Mouse (Mus musculus): Measurements from ENCODE around the gene Zbtb7b.
A peak's percentile ranks its signal among the peaks of the same experiment; 100 is the strongest.

The Zbtb7b gene

GRCm38 (mm10) chr3:89421002-89421774 lies 26.6 kb upstream of the Zbtb7b start:
- H3K4me1 ChIP-seq (replicated peaks; ENCODE audit: low read depth, low read length), result peaks cover 71% of the 10 kb centered on the region
- no peaks in the 10 kb centered on the region for H3K27me3 ChIP-seq (ENCODE audit: insufficient read depth, low read length)
- no peak for TF ChIP-seq NANOG (IDR thresholded peaks at IDR 0.05; ENCODE audit: borderline replicate concordance, low read length)
- TF ChIP-seq POU5F1 (IDR thresholded peaks at IDR 0.05; ENCODE audit: borderline replicate concordance, low read length), result no peak
- no peak for TF ChIP-seq CTCF (conservative IDR thresholded peaks at IDR 0.05; ENCODE audit: low read length)
- peaks cover 44% of the 10 kb centered on the region for H3K36me3 ChIP-seq (ENCODE audit: insufficient read depth, low read length)
- H3K9me3 ChIP-seq (ENCODE audit: low read length), result no peaks in the 10 kb centered on the region
- peak overlapping the region; percentile 83 for H3K4me3 ChIP-seq (replicated peaks; ENCODE audit: low read length)

GRCm38 (mm10) chr3:89420421-89420820 lies 25.8 kb upstream of the Zbtb7b start:
- Histone ChIP-seq H3K4me3 (replicated peaks; ENCODE audit: low read length) (peak overlapping the region; percentile 83), H3K4me1 (replicated peaks; ENCODE audit: low read depth, low read length) (peaks cover 71% of the 10 kb centered on the region)

GRCm38 (mm10) chr3:89419981-89420380 lies 25.4 kb upstream of the Zbtb7b start:
- H3K4me1 ChIP-seq (replicated peaks; ENCODE audit: low read depth, low read length), result peaks cover 66% of the 10 kb centered on the region
- no peak for TF ChIP-seq NANOG (IDR thresholded peaks at IDR 0.05; ENCODE audit: borderline replicate concordance, low read length)
- TF ChIP-seq CTCF (conservative IDR thresholded peaks at IDR 0.05; ENCODE audit: low read length), result no peak
- H3K27me3 ChIP-seq (ENCODE audit: insufficient read depth, low read length), result no peaks in the 10 kb centered on the region
- H3K4me3 ChIP-seq (replicated peaks; ENCODE audit: low read length), result peak overlapping the region; percentile 83
- H3K36me3 ChIP-seq (ENCODE audit: insufficient read depth, low read length), result peaks cover 44% of the 10 kb centered on the region
- H3K9me3 ChIP-seq (ENCODE audit: low read length), result no peaks in the 10 kb centered on the region

More at GRCm38 (mm10) chr3:89420421-89420820, 25.8 kb upstream of the Zbtb7b start:
- Histone ChIP-seq H3K36me3 (ENCODE audit: insufficient read depth, low read length) (peaks cover 44% of the 10 kb centered on the region), H3K27me3 (ENCODE audit: insufficient read depth, low read length) (no peaks in the 10 kb centered on the region), H3K9me3 (ENCODE audit: low read length) (no peaks in the 10 kb centered on the region)
- no peak for TF ChIP-seq CTCF (conservative IDR thresholded peaks at IDR 0.05; ENCODE audit: low read length)
- TF ChIP-seq POU5F1 (IDR thresholded peaks at IDR 0.05; ENCODE audit: borderline replicate concordance, low read length), result no peak
- TF ChIP-seq NANOG (IDR thresholded peaks at IDR 0.05; ENCODE audit: borderline replicate concordance, low read length), result no peak

- TF ChIP-seq CTCF (conservative IDR thresholded peaks at IDR 0.05; ENCODE audit: low read length) (no peak), POU5F1 (IDR thresholded peaks at IDR 0.05; ENCODE audit: borderline replicate concordance, low read length) (no peak), NANOG (IDR thresholded peaks at IDR 0.05; ENCODE audit: borderline replicate concordance, low read length) (no peak)
- Histone ChIP-seq H3K9me3 (ENCODE audit: low read length) (no peaks in the 10 kb centered on the region), H3K4me1 (replicated peaks; ENCODE audit: low read depth, low read length) (peaks cover 62% of the 10 kb centered on the region), H3K4me3 (replicated peaks; ENCODE audit: low read length) (peak overlapping the region; percentile 83), H3K36me3 (ENCODE audit: insufficient read depth, low read length) (peaks cover 44% of the 10 kb centered on the region), H3K27me3 (ENCODE audit: insufficient read depth, low read length) (no peaks in the 10 kb centered on the region)
Observed at GRCm38 (mm10) chr3:89419571-89419970, 25.0 kb upstream of the Zbtb7b start.

GRCm38 (mm10) chr3:89418861-89419250 lies 24.3 kb upstream of the Zbtb7b start:
- H3K9me3 ChIP-seq (ENCODE audit: low read length), result no peaks in the 10 kb centered on the region
- H3K4me1 ChIP-seq (replicated peaks; ENCODE audit: low read depth, low read length), result peaks cover 57% of the 10 kb centered on the region
- H3K4me3 ChIP-seq (replicated peaks; ENCODE audit: low read length), result peak overlapping the region; percentile 83
- TF ChIP-seq NANOG (IDR thresholded peaks at IDR 0.05; ENCODE audit: borderline replicate concordance, low read length), result no peak
- TF ChIP-seq CTCF (conservative IDR thresholded peaks at IDR 0.05; ENCODE audit: low read length), result no peak
- TF ChIP-seq POU5F1 (IDR thresholded peaks at IDR 0.05; ENCODE audit: borderline replicate concordance, low read length), result no peak
- H3K36me3 ChIP-seq (ENCODE audit: insufficient read depth, low read length), result peaks cover 44% of the 10 kb centered on the region
- no peaks in the 10 kb centered on the region for H3K27me3 ChIP-seq (ENCODE audit: insufficient read depth, low read length)

GRCm38 (mm10) chr3:89418170-89418860 lies 23.7 kb upstream of the Zbtb7b start, which contains the start of the genes Cks1b and Shc1:
TSS of gene Cks1b (minus strand) at chr3:89418383.
TSS of gene Shc1 (plus strand) at chr3:89418443.
- Histone ChIP-seq H3K9me3 (ENCODE audit: low read length) (no peaks in the 10 kb centered on the region), H3K36me3 (ENCODE audit: insufficient read depth, low read length) (peaks cover 44% of the 10 kb centered on the region), H3K4me3 (replicated peaks; ENCODE audit: low read length) (peak within 1 kb of the TSS; percentile 83), H3K27me3 (ENCODE audit: insufficient read depth, low read length) (no peaks in the 10 kb centered on the region), H3K4me1 (replicated peaks; ENCODE audit: low read depth, low read length) (peaks cover 55% of the 10 kb centered on the region)
- TF ChIP-seq NANOG (IDR thresholded peaks at IDR 0.05; ENCODE audit: borderline replicate concordance, low read length) (0 out of 2 replicates have a peak, but pooled peaks have one; percentile 21), CTCF (conservative IDR thresholded peaks at IDR 0.05; ENCODE audit: low read length) (no peak), POU5F1 (IDR thresholded peaks at IDR 0.05; ENCODE audit: borderline replicate concordance, low read length) (no peak)

GRCm38 (mm10) chr3:89417840-89418169 lies 23.2 kb upstream of the Zbtb7b start:
- Histone ChIP-seq H3K27me3 (ENCODE audit: insufficient read depth, low read length) (no peaks in the 10 kb centered on the region), H3K36me3 (ENCODE audit: insufficient read depth, low read length) (peaks cover 44% of the 10 kb centered on the region), H3K9me3 (ENCODE audit: low read length) (no peaks in the 10 kb centered on the region), H3K4me3 (replicated peaks; ENCODE audit: low read length) (peak overlapping the region; percentile 83), H3K4me1 (replicated peaks; ENCODE audit: low read depth, low read length) (peaks cover 55% of the 10 kb centered on the region)
- no peak for TF ChIP-seq NANOG (IDR thresholded peaks at IDR 0.05; ENCODE audit: borderline replicate concordance, low read length)
- TF ChIP-seq CTCF (conservative IDR thresholded peaks at IDR 0.05; ENCODE audit: low read length), result no peak
- no peak for TF ChIP-seq POU5F1 (IDR thresholded peaks at IDR 0.05; ENCODE audit: borderline replicate concordance, low read length)

GRCm38 (mm10) chr3:89417131-89417530 lies 22.6 kb upstream of the Zbtb7b start:
- TF ChIP-seq POU5F1 (IDR thresholded peaks at IDR 0.05; ENCODE audit: borderline replicate concordance, low read length), result no peak
- no peak for TF ChIP-seq NANOG (IDR thresholded peaks at IDR 0.05; ENCODE audit: borderline replicate concordance, low read length)
- TF ChIP-seq CTCF (conservative IDR thresholded peaks at IDR 0.05; ENCODE audit: low read length), result no peak
- Histone ChIP-seq H3K4me3 (replicated peaks; ENCODE audit: low read length) (peak overlapping the region; percentile 83), H3K36me3 (ENCODE audit: insufficient read depth, low read length) (peaks cover 42% of the 10 kb centered on the region), H3K9me3 (ENCODE audit: low read length) (no peaks in the 10 kb centered on the region), H3K27me3 (ENCODE audit: insufficient read depth, low read length) (no peaks in the 10 kb centered on the region), H3K4me1 (replicated peaks; ENCODE audit: low read depth, low read length) (peaks cover 52% of the 10 kb centered on the region)

All from E14TG2a.4 (cell line).